Mouse (Mus musculus): ENCODE results near the gene Ino80b. TPM values are rescaled to one million over a fixed set of nuclear protein-coding genes. Genes with fewer than 3 reads are reported as not detected.

Ino80b gene
- total and polyA plus RNA-seq, 2 experiments from 2014 or later = 15.3 to 40.1 TPM

DNA sequence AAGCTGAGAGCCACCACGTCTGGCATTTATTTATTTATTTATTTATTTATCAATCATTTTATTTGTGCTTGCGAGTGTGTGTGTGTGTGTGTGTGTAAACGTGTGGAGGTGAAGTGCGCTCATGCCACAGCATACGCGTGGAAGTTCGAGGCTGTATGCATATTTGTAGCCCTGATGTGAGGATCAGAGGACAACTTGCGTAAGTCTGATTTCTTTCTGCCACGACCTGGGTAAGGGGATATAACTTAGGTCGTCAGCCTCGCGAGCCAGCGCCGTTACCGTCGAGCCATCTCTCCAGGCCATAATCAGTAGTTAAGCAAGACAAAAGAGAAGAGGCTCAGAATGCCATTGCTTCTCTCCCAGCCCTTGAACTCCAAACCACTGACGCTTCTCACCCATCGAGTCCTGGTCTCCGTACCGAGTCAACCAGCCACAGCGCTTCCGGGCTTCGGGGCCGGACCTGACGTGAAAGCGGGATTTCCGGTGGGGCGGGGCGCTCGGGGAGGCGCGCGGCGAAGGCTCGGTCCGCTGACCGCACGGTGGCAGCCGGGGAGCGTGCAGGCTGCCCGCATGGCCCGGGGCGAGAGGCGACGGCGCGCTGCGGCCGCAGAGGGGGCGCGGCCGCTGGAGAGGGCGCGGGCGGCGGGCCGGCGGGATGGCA is 10.1 kb downstream of the Ino80b start, which contains the start of gene Mogs:
Gene Mogs, plus strand, starts transcription at position 486 of the 661 bp plus-strand sequence.
- peaks cover 2% of the 10 kb centered on the region; the same call in 1 of the 2 replicates for H3K4me1 ChIP-seq (ENCODE audit: insufficient read depth)
- peak within 1 kb of the TSS; percentile 92 for H3K4me2 ChIP-seq (ENCODE audit: low read depth)
- peak; percentile 53 for TF ChIP-seq CTCF (IDR thresholded peaks at IDR 0.05; ENCODE audit: low read depth)
- H3K27me3 ChIP-seq (ENCODE audit: insufficient read depth, low read length) = no peaks in the 10 kb centered on the region
- peak; percentile 90 for DNase-seq
- peak within 1 kb of the TSS; percentile 68 for H3K4me3 ChIP-seq (ENCODE audit: low read depth, low read length)
- peaks cover 25% of the 10 kb centered on the region for H3K36me3 ChIP-seq (ENCODE audit: insufficient read depth)
- H3K27ac ChIP-seq (ENCODE audit: low read depth, low read length) = peak within 1 kb of the TSS; percentile 74
- WGBS = 2% methylated on average over 47 of the region's 58 CpGs
- peak; percentile 92 for ATAC-seq
- no peaks in the 10 kb centered on the region for H3K9me3 ChIP-seq (ENCODE audit: low read length)
- peak within 1 kb of the TSS; percentile 76 for H3K9ac ChIP-seq

- Histone ChIP-seq H3K36me3 (ENCODE audit: insufficient read depth) (no peaks in the 10 kb centered on the region; the same call in 1 of the 2 replicates), H3K4me1 (ENCODE audit: insufficient read depth) (peaks cover 9% of the 10 kb centered on the region; the same call in 1 of the 2 replicates), H3K9ac (no peak overlapping the region), H3K9me3 (ENCODE audit: low read length) (no peaks in the 10 kb centered on the region), H3K27me3 (ENCODE audit: insufficient read depth, low read length) (no peaks in the 10 kb centered on the region), H3K27ac (ENCODE audit: low read depth, low read length) (no peak overlapping the region), H3K4me3 (ENCODE audit: low read depth, low read length) (no peak overlapping the region), H3K4me2 (ENCODE audit: low read depth) (no peak overlapping the region)
- ATAC-seq = no peak
- DNase-seq = no peak
- 91% methylated on average over 4 of the region's 4 CpGs for WGBS
- no peak for TF ChIP-seq CTCF (IDR thresholded peaks at IDR 0.05; ENCODE audit: low read depth)
These were observed 13.6 kb downstream of the Ino80b start for GRCm38 (mm10) chr6:83111510-83112136.

- ATAC-seq (peak; percentile 85), DNase-seq (peak; percentile 83)
- Histone ChIP-seq H3K4me2 (ENCODE audit: low read depth) (peak within 1 kb of the TSS; percentile 90), H3K4me3 (ENCODE audit: low read depth, low read length) (peak within 1 kb of the TSS; percentile 80), H3K27ac (ENCODE audit: low read depth, low read length) (peak within 1 kb of the TSS; percentile 88), H3K27me3 (ENCODE audit: insufficient read depth, low read length) (no peaks in the 10 kb centered on the region), H3K36me3 (ENCODE audit: insufficient read depth) (no peaks in the 10 kb centered on the region; the same call in 1 of the 2 replicates), H3K4me1 (ENCODE audit: insufficient read depth) (peaks cover 9% of the 10 kb centered on the region; the same call in 1 of the 2 replicates), H3K9ac (peak within 1 kb of the TSS; percentile 89), H3K9me3 (ENCODE audit: low read length) (no peaks in the 10 kb centered on the region)
- no peak for TF ChIP-seq CTCF (IDR thresholded peaks at IDR 0.05; ENCODE audit: low read depth)
- WGBS = under 1% methylated on average over 76 of the region's 76 CpGs
These were observed 16.2 kb downstream of the Ino80b start, which contains the start of gene Mrpl53 for GRCm38 (mm10) chr6:83108762-83109668. Gene Mrpl53 (plus strand): TSS chr6:83109040.

DNA sequence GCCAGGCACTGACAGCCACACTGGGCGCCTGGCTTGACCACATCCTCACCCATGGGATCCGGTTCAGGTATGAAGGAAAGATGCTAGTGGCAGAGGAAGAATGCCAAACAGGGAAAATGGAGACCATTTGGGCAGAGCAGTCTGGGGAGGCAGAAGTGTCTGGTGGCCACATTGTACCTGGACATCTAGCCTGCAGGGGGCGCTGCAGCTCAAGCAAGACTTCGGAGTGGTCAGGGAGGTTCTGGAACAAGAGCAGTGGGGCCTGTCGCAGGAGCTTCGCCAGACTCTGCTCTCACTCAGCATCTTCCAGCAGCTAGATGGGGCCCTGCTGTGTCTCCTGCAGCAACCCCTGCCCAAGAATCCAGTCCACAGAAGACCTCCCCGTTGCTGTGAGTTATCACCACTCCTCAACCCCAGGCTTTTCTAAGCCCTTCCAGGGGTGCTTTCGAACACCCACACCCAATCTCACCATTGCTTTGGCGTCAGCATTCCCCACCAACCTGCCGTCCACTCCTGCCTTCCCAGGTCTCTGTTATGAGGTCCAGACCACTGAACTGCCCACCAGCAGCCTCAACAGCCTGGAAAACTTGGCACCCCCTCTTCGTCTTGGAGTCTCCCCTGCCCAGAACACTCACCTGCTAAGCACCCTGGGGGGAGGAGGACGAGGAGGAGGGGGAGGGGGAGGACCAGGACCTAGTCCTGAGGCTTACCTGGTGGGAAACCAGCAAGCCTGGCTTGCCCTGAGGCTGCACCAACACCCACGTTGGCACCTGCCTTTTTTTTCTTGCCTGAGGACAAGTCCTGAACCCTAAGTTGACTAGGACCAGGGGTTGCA is 17.4 kb downstream of the Ino80b start:
- H3K4me2 ChIP-seq (ENCODE audit: low read depth) = peak overlapping the region; percentile 90
- H3K27ac ChIP-seq (ENCODE audit: low read depth, low read length) = peak overlapping the region; percentile 88; the same call in 1 of the 2 replicates
- no peaks in the 10 kb centered on the region; the same call in 1 of the 2 replicates for H3K36me3 ChIP-seq (ENCODE audit: insufficient read depth)
- ATAC-seq = no peak
- no peaks in the 10 kb centered on the region for H3K9me3 ChIP-seq (ENCODE audit: low read length)
- H3K4me3 ChIP-seq (ENCODE audit: low read depth, low read length) = peak overlapping the region; percentile 80; the same call in 1 of the 2 replicates
- H3K4me1 ChIP-seq (ENCODE audit: insufficient read depth) = peaks cover 12% of the 10 kb centered on the region; the same call in 1 of the 2 replicates
- WGBS = 36% methylated on average over 13 of the region's 13 CpGs
- peak; percentile 54 for DNase-seq
- H3K27me3 ChIP-seq (ENCODE audit: insufficient read depth, low read length) = no peaks in the 10 kb centered on the region
- H3K9ac ChIP-seq = peak overlapping the region; percentile 89; the same call in 1 of the 2 replicates
- peak; percentile 75 for TF ChIP-seq CTCF (IDR thresholded peaks at IDR 0.05; ENCODE audit: low read depth)

GRCm38 (mm10) chr6:83104158-83104557 is 21.1 kb downstream of the Ino80b start:
- Histone ChIP-seq H3K36me3 (ENCODE audit: insufficient read depth) (no peaks in the 10 kb centered on the region; the same call in 1 of the 2 replicates), H3K4me1 (ENCODE audit: insufficient read depth) (peaks cover 17% of the 10 kb centered on the region; the same call in 1 of the 2 replicates), H3K9me3 (ENCODE audit: low read length) (no peaks in the 10 kb centered on the region), H3K27me3 (ENCODE audit: insufficient read depth, low read length) (no peaks in the 10 kb centered on the region), H3K9ac (no peak overlapping the region), H3K4me2 (ENCODE audit: low read depth) (no peak overlapping the region), H3K4me3 (ENCODE audit: low read depth, low read length) (no peak overlapping the region), H3K27ac (ENCODE audit: low read depth, low read length) (no peak overlapping the region)
- peak; percentile 73 for DNase-seq
- TF ChIP-seq CTCF (IDR thresholded peaks at IDR 0.05; ENCODE audit: low read depth) = no peak
- 36% methylated on average over 4 of the region's 4 CpGs for WGBS
- peak; percentile 65 for ATAC-seq

Data from forebrain, postnatal 0 days (tissue).